Mouse (Mus musculus) frontal cortex, adult 2 months (tissue): ENCODE data around the gene Dgkz. TPM values are rescaled to one million over a fixed set of nuclear protein-coding genes. Genes with fewer than 3 reads are reported as not detected.
A peak's percentile ranks its signal among the peaks of the same experiment; 100 is the strongest.

Experiments used
- DNase-seq, 2 experiments: peaks; one replicate each; pipeline ENCODE4 v3.0.0; 2022; ENCODE audit warnings: low spot score in 1 of 2; ENCODE audit errors: extremely low spot score in 1 of 2
- polyA plus RNA-seq: library from polyadenylated mRNA; depleted of rRNA; stranded (reverse); fragments of >200 nt; gene quantifications from 2 replicates; pipeline ENCODE4 v1.2.3, GENCODE M21; 2012

Gene Dgkz
- polyA plus RNA-seq, 1 experiment, result 632 TPM

GRCm38 (mm10) chr2:91962864-91963401 lies 12.7 kb downstream of the Dgkz start:
- DNase-seq, result no peak

GRCm38 (mm10) chr2:91961901-91962761 lies 13.5 kb downstream of the Dgkz start:
- no peak for DNase-seq

GRCm38 (mm10) chr2:91960459-91960858 lies 15.2 kb downstream of the Dgkz start:
- DNase-seq, result no peak

GRCm38 (mm10) chr2:91959544-91960410 lies 15.9 kb downstream of the Dgkz start:
- no peak for DNase-seq

GRCm38 (mm10) chr2:91958701-91959457 lies 16.8 kb downstream of the Dgkz start:
- DNase-seq, result peak in 1 of 2 experiments; percentile 71

- no peak for DNase-seq
Observed at GRCm38 (mm10) chr2:91958049-91958448, 17.6 kb downstream of the Dgkz start.

GRCm38 (mm10) chr2:91957096-91957495 lies 18.6 kb downstream of the Dgkz start:
- peak; percentile 92 to 94 for DNase-seq

GRCm38 (mm10) chr2:91955875-91956274 lies 19.8 kb downstream of the Dgkz start:
- no peak for DNase-seq

- no peak for DNase-seq
Observed at GRCm38 (mm10) chr2:91955121-91955591, 20.5 kb downstream of the Dgkz start.

GRCm38 (mm10) chr2:91953825-91954224 lies 21.8 kb downstream of the Dgkz start:
- DNase-seq, result no peak

- DNase-seq, result no peak
Observed at GRCm38 (mm10) chr2:91950275-91951085, 25.2 kb downstream of the Dgkz start.

- no peak for DNase-seq
Observed at GRCm38 (mm10) chr2:91949411-91950274, 26.0 kb downstream of the Dgkz start.

- no peak for DNase-seq
Observed at GRCm38 (mm10) chr2:91948792-91949241, 26.8 kb downstream of the Dgkz start.

GRCm38 (mm10) chr2:91948151-91948509 lies 27.5 kb downstream of the Dgkz start:
- no peak for DNase-seq

- DNase-seq, result no peak
Observed at GRCm38 (mm10) chr2:91947397-91948150, 28.1 kb downstream of the Dgkz start.

GRCm38 (mm10) chr2:91946836-91947235 lies 28.8 kb downstream of the Dgkz start:
- no peak for DNase-seq

- no peak for DNase-seq
Observed at GRCm38 (mm10) chr2:91945483-91945882, 30.2 kb downstream of the Dgkz start, which contains the start of gene Gm9821. TSS of gene Gm9821 (plus strand) at chr2:91945703.
